8 mouse cellular contexts compared by ENCODE assay signal in genomic region chr11:60104810-60105592, GRCm38 (mm10). TPM values are rescaled to one million over a fixed set of nuclear protein-coding genes. Genes with fewer than 3 reads are reported as not detected.
DNase-seq lines count a peak whose midpoint lies in the region; ATAC-seq and TF ChIP-seq lines count a peak whose summit lies in the region.

Gene Rai1, plus strand, starts transcription at chr11:60105013.

- H3K4me2 ChIP-seq in hindbrain, embryonic 11.5 days (replicated peaks; ENCODE audit: low read depth, low read length): peak within 1 kb of the TSS; percentile 88

- H3K27ac ChIP-seq in hindbrain, embryonic 11.5 days (ENCODE audit: low read depth, low read length): peak within 1 kb of the TSS; percentile 95

- H3K9me3 ChIP-seq in G1E (replicated peaks): no peaks in the 10 kb centered on the region
- H3K9me3 ChIP-seq in hindbrain, embryonic 11.5 days (ENCODE audit: control insufficient read depth, low read length): no peaks in the 10 kb centered on the region

- peak within 1 kb of the TSS; percentile 100 for H3K9ac ChIP-seq in hindbrain, embryonic 11.5 days (ENCODE audit: low read depth, low read length)

- H3K4me3 ChIP-seq in G1E (ENCODE audit: low read depth, low read length): peak within 1 kb of the TSS; percentile 86
- peak within 1 kb of the TSS; percentile 97 for H3K4me3 ChIP-seq in hindbrain, embryonic 11.5 days (ENCODE audit: low read depth, low read length)

- peaks cover 63% of the 10 kb centered on the region for H3K4me1 ChIP-seq in G1E (ENCODE audit: insufficient read depth, low read depth, low read length)
- peaks cover 7% of the 10 kb centered on the region for H3K4me1 ChIP-seq in hindbrain, embryonic 11.5 days (replicated peaks; ENCODE audit: control insufficient read depth, insufficient read depth, low read length)

- ATAC-seq in G1E (ENCODE audit: extremely low read depth, insufficient number of reproducible peaks, low FRiP score, poor library complexity, severe bottlenecking): no peak
- peak; percentile 75 for ATAC-seq in hindbrain, embryonic 11.5 days (ENCODE audit: low FRiP score)

- peaks cover 26% of the 10 kb centered on the region for H3K36me3 ChIP-seq in G1E (replicated peaks)
- no peaks in the 10 kb centered on the region for H3K36me3 ChIP-seq in hindbrain, embryonic 11.5 days (ENCODE audit: control insufficient read depth, insufficient read depth, low read length)

- peak; percentile 94 for DNase-seq in G1E (ENCODE audit: low spot score)
- DNase-seq in cerebellum, postnatal 10 days: peak; percentile 98 to 99
- peak; percentile 80 to 91 for DNase-seq in frontal cortex, postnatal 10 days (ENCODE audit: low spot score in 2 of 2)
- DNase-seq in hindbrain, embryonic 11.5 days (ENCODE audit: low spot score): peak; percentile 95
- DNase-seq in layer of hippocampus, postnatal 10 days (ENCODE audit: low spot score in 2 of 2): peak; percentile 94 to 98
- peak; percentile 93 for DNase-seq in lung, postnatal 10 days
- DNase-seq in ovary, postnatal 14 days (ENCODE audit: low spot score): peak; percentile 95
- peak; percentile 97 for DNase-seq in thymus, postnatal 14 days

- WGBS in hindbrain, embryonic 11.5 days: under 1% methylated on average over 74 of the region's 105 CpGs

- peak; percentile 69; the same call in 1 of the 2 replicates for TF ChIP-seq CTCF in G1E (IDR thresholded peaks at IDR 0.05; ENCODE audit: low read depth, low read length)

- 0 out of 2 replicates have a peak, but pooled peaks cover 5% of the 10 kb centered on the region for H3K27me3 ChIP-seq in G1E (ENCODE audit: insufficient read depth, low read length)
- H3K27me3 ChIP-seq in hindbrain, embryonic 11.5 days (ENCODE audit: control insufficient read depth, insufficient read depth, low read length): no peaks in the 10 kb centered on the region

RNA-seq across cellular contexts. Expression of gene Rai1, which starts in this region (rescaled TPM):
- 77.4 and 78.1 TPM in 2 replicates for total RNA-seq in G1E (2014; fragmentation: Nextera tagmentation)
- 10.3 and 13.5 TPM in 2 replicates for total RNA-seq in G1E (2017)
- polyA plus RNA-seq in G1E (2012): 107 TPM in 2 replicates
- polyA plus RNA-seq in hindbrain, embryonic 11.5 days (2014; fragmentation: Nextera tagmentation; extraction: Ambion mirVana): 22.6 and 28.1 TPM in 2 replicates
- total RNA-seq in layer of hippocampus, postnatal 10 days (2021): 10 to 100 TPM; 70.7 to 83.2 TPM
